Mouse (Mus musculus) spleen, postnatal 0 days (tissue): ENCODE data around the gene Olfr1121. TPM values are rescaled to one million over a fixed set of nuclear protein-coding genes. Genes with fewer than 3 reads are reported as not detected.

ENCODE experiments used
- polyA plus RNA-seq: library from polyadenylated mRNA; unstranded; fragments of >200 nt; fragmentation: Nextera tagmentation; extraction: Ambion mirVana; gene quantifications from 2 replicates; pipeline ENCODE4 v1.2.1, GENCODE M21; 2015

The Olfr1121 gene
- polyA plus RNA-seq: not detected in 2 replicates

GRCm38 (mm10) chr2:87369595-87369994 is at the start of gene Olfr1121:
Olfr1121 (plus strand) TSS chr2:87369895.

GRCm38 (mm10) chr2:87354515-87354914 is 15.2 kb upstream of the Olfr1121 start, which contains the start of gene Olfr1120:
Olfr1120 (plus strand) TSS chr2:87354815.

GRCm38 (mm10) chr2:87385549-87385948 is 15.9 kb downstream of the Olfr1121 start, which contains the start of gene Olfr1122:
Olfr1122 (plus strand) TSS chr2:87385849.

GRCm38 (mm10) chr2:87416335-87416734 is 46.6 kb downstream of the Olfr1121 start, which contains the start of gene Olfr1123:
Olfr1123 (plus strand) TSS chr2:87416635.

Other genes starting within 250 kb of the Olfr1121 start
- gene Olfr1110, start 229.6 kb upstream of the Olfr1121 start, polyA plus RNA-seq: not detected in 2 replicates
- not detected in 2 replicates for gene Olfr1111, start 217.3 kb upstream of the Olfr1121 start, polyA plus RNA-seq
- gene Olfr1112, start 182.1 kb upstream of the Olfr1121 start, polyA plus RNA-seq: not detected in 2 replicates
- not detected in 2 replicates for gene Olfr1113, start 160.9 kb upstream of the Olfr1121 start, polyA plus RNA-seq
- not detected in 2 replicates for gene Olfr1115, start 121.9 kb upstream of the Olfr1121 start, polyA plus RNA-seq
- gene Olfr1116, start 102.4 kb upstream of the Olfr1121 start, polyA plus RNA-seq: not detected in 2 replicates
- not detected in 2 replicates for gene Olfr1118, start 62.3 kb upstream of the Olfr1121 start, polyA plus RNA-seq
- gene Olfr1120, start 15.1 kb upstream of the Olfr1121 start, polyA plus RNA-seq: not detected in 2 replicates
- not detected in 2 replicates for gene Olfr1122, start 16.0 kb downstream of the Olfr1121 start, polyA plus RNA-seq
- gene Olfr1123, start 46.7 kb downstream of the Olfr1121 start, polyA plus RNA-seq: not detected in 2 replicates
- 0.05 TPM in 1 of 2 replicates, not detected in the other for gene Olfr1124, start 60.4 kb downstream of the Olfr1121 start, polyA plus RNA-seq
- gene Olfr1126, start 84.1 kb downstream of the Olfr1121 start, polyA plus RNA-seq: not detected in 2 replicates
- gene Pramel7, start 127.2 kb downstream of the Olfr1121 start, polyA plus RNA-seq: not detected in 2 replicates
- not detected in 2 replicates for gene Pramel6, start 136.7 kb downstream of the Olfr1121 start, polyA plus RNA-seq
- gene Olfr153, start 161.9 kb downstream of the Olfr1121 start, polyA plus RNA-seq: not detected in 2 replicates
- not detected in 2 replicates for gene Olfr1128, start 175.6 kb downstream of the Olfr1121 start, polyA plus RNA-seq
- gene Olfr1129, start 204.0 kb downstream of the Olfr1121 start, polyA plus RNA-seq: not detected in 2 replicates
- gene Olfr1130, start 236.3 kb downstream of the Olfr1121 start, polyA plus RNA-seq: not detected in 2 replicates